Mouse (Mus musculus): ENCODE data around the gene Plod1.

- TF ChIP-seq CTCF (IDR thresholded peaks at IDR 0.05; ENCODE audit: control insufficient read depth, insufficient read depth, low read length): no peak
- no peak for TF ChIP-seq POLR2A (IDR thresholded peaks at IDR 0.05; ENCODE audit: borderline replicate concordance, control insufficient read depth, low read depth, low read length)
Observed at GRCm38 (mm10) chr4:147897348-147897747, 39.2 kb downstream of the Plod1 start.

All from bone marrow, adult 2 months (tissue).